Mouse (Mus musculus) stomach, postnatal 0 days (tissue): ENCODE measurements at regions not wholly inside any gene's neighbourhood (a gene's known extent, or its start where the extent isn't known, plus 50 kb on each side); places are given as distances from the start of the nearest gene placed in this dataset.

Source experiments
- CTCF ChIP-seq: IDR thresholded peaks from 2 replicates; pipeline ENCODE4 v1.5.1; 2016; ENCODE audit warnings: antibody characterized with exemption, low read depth, mild to moderate bottlenecking, moderate library complexity
- EP300 ChIP-seq: optimal IDR thresholded peaks from 2 replicates; pipeline ENCODE3; 2016; ENCODE audit warnings: antibody characterized with exemption

GRCm38 (mm10) chr14:100421666-100422065 lies 137.2 kb upstream of the Klf12 start:
- TF ChIP-seq EP300 (no peak), CTCF (no peak)
